Mouse (Mus musculus): ENCODE measurements around the gene Fam163a. TPM values are rescaled to one million over a fixed set of nuclear protein-coding genes. Genes with fewer than 3 reads are reported as not detected.

Gene Fam163a
- polyA plus RNA-seq, 1 experiment from 2014 or later = 0.32 TPM

DNA sequence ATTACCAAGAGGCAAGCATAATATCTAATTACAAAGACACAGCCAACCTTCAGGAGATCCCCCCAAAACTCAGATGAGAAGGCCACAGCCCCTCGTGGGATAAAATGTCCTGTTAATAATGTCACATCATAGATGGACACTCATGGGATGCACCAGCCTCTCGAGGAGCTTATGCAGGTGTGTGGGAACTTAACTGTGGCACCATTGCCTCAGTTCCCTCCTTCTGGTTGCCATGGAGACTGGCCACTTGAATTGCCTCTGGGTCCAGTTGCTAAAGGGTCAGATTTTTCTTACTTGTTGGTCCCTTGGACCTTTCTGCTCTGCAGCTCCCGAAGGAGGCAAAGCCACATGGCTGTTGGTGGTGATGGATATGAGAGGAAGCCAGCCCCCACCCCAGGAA, 127.2 kb downstream of the Fam163a start:
- no peak for ATAC-seq (ENCODE audit: insufficient number of reproducible peaks, low FRiP score, low TSS enrichment, low read depth)
- Histone ChIP-seq H3K4me1 (no peaks in the 10 kb centered on the region), H3K4me2 (replicated peaks) (no peak overlapping the region), H3K27me3 (no peaks in the 10 kb centered on the region), H3K4me3 (replicated peaks) (no peak overlapping the region), H3K9me3 (replicated peaks) (no peaks in the 10 kb centered on the region), H3K27ac (replicated peaks) (no peak overlapping the region), H3K36me3 (no peaks in the 10 kb centered on the region), H3K9ac (no peak overlapping the region)
- 50% methylated on average over 3 of the region's 3 CpGs for WGBS

DNA sequence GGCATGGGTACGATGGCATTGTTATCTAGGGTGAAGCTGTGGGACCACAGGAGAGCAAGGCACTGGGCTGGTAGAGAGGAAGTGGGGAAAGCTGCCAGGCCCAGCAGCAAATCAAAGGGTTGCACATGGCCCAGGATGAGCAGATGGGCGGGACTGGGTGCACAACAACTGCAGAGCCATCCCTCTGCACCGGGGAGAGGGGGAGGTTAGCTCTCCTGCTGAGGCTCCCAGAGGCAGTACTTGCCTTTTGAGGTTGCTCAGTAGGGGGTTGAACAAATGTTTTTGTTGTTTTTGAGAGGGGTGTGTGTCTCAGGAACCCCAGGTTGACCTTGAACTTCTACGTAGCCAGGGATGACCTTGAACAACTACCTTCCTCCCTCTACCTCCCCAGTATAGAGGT, 128.4 kb downstream of the Fam163a start:
- H3K27me3 ChIP-seq = no peaks in the 10 kb centered on the region
- no peaks in the 10 kb centered on the region for H3K9me3 ChIP-seq (replicated peaks)
- no peak overlapping the region for H3K4me3 ChIP-seq (replicated peaks)
- no peak for ATAC-seq (ENCODE audit: insufficient number of reproducible peaks, low FRiP score, low TSS enrichment, low read depth)
- H3K36me3 ChIP-seq = no peaks in the 10 kb centered on the region
- H3K27ac ChIP-seq (replicated peaks) = no peak overlapping the region
- no peak overlapping the region for H3K4me2 ChIP-seq (replicated peaks)
- 54% methylated on average over 4 of the region's 4 CpGs for WGBS
- no peak overlapping the region for H3K9ac ChIP-seq
- H3K4me1 ChIP-seq = no peaks in the 10 kb centered on the region

DNA sequence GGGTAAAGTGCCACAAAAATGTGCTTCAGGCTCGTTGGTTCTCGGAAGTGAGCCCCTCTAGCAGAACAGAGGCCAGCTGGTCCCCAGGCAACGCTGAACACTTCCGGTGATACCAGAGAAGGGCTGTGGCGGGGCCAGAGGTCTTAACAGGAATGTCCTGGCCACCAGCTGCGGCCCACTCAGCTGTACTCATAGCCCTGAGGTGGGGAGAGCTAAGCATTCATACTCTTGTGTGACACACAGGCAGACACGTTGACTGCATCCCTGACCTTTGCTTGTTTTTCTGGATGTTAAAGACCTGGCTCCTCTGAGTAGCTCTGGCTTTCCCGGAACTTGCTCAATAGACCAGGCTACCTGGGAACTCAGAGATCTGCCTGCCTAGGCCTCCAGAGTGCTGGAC, 130.3 kb downstream of the Fam163a start:
- Histone ChIP-seq H3K36me3 (no peaks in the 10 kb centered on the region), H3K4me2 (replicated peaks) (no peak overlapping the region), H3K9ac (no peak overlapping the region), H3K4me1 (no peaks in the 10 kb centered on the region), H3K27me3 (no peaks in the 10 kb centered on the region), H3K4me3 (replicated peaks) (no peak overlapping the region), H3K9me3 (replicated peaks) (no peaks in the 10 kb centered on the region), H3K27ac (replicated peaks) (no peak overlapping the region)
- WGBS = 20% methylated on average over 8 of the region's 8 CpGs
- no peak for ATAC-seq (ENCODE audit: insufficient number of reproducible peaks, low FRiP score, low TSS enrichment, low read depth)

DNA sequence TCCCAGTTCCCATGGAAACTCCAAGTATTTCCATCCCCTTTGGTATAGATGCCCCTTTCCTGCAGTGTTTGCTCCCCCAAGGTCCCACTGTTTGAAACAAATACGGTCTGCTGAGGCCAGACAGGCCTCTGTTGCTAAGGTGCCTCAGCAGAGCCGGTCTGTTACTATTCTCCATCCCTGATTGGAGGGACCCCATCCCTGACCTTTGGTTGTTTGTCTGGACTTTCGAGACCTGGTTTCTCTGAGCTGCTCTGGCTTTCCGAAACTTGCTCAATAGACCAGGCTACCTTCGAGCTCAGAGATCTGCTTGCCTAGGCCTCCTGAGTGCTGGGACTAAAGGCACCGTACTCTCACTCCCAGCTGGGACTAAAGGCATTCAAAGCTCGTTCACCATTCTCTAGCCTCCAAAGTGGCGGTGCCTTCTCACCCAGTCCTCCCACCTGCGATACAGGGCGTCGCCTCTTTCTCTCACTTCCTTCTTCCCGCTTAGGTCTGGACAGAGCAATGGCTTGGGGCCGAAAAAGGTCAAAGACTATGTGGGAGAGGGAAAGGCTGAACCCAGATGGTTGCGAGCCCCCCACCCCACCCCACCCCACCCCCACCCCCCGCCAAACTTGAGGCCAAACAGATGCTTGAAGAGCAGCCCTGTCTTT, 131.5 kb downstream of the Fam163a start:
- no peak overlapping the region for H3K4me3 ChIP-seq (replicated peaks)
- no peak for ATAC-seq (ENCODE audit: insufficient number of reproducible peaks, low FRiP score, low TSS enrichment, low read depth)
- no peaks in the 10 kb centered on the region for H3K9me3 ChIP-seq (replicated peaks)
- no peaks in the 10 kb centered on the region for H3K27me3 ChIP-seq
- no peak overlapping the region for H3K27ac ChIP-seq (replicated peaks)
- WGBS = 61% methylated on average over 15 of the region's 15 CpGs
- H3K4me1 ChIP-seq = no peaks in the 10 kb centered on the region
- H3K4me2 ChIP-seq (replicated peaks) = no peak overlapping the region
- no peak overlapping the region for H3K9ac ChIP-seq
- H3K36me3 ChIP-seq = no peaks in the 10 kb centered on the region

DNA sequence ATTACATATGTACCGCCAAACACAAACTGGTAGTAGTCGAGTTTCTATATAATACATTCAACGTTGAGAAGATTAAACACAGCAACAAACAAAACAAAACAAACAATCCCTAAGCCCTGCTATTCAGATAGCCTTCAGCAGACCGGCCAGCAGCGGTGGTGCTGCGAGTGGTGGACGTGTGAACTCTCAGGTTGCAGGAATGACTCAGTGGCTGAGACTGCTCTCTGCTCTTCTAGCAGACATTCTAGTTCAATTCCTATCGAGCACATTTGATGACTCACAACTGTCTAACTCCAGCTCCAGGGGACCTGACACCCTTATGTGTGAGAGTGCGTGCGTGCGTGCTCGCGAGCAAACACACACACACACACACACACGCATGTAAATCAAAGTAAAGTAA, 134.7 kb downstream of the Fam163a start:
- Histone ChIP-seq H3K4me1 (no peaks in the 10 kb centered on the region), H3K36me3 (peaks cover 16% of the 10 kb centered on the region), H3K4me3 (replicated peaks) (no peak overlapping the region), H3K9ac (no peak overlapping the region), H3K27me3 (no peaks in the 10 kb centered on the region), H3K9me3 (replicated peaks) (no peaks in the 10 kb centered on the region), H3K4me2 (replicated peaks) (no peak overlapping the region), H3K27ac (replicated peaks) (no peak overlapping the region)
- WGBS = 78% methylated on average over 14 of the region's 14 CpGs
- ATAC-seq (ENCODE audit: insufficient number of reproducible peaks, low FRiP score, low TSS enrichment, low read depth) = no peak

DNA sequence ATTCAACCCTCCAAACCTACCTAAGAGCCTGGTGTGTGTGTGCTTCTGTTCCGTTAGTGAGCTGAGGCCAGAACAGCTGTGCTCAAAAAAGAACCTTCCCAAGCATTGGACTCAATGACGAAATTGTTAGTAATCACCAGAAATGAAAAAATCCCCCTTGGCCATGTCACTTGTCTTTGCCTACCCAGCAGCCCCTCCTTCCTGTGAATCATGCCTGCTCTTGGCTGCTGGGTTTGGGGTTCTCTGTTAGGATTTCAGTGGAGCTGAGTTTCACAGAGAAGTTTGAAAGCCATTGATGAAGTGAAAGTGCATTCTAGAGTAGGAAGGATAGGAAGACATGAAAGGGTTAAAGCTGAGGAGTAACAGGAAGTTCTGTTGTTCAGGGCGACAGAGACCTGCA, 138.7 kb downstream of the Fam163a start:
- H3K4me2 ChIP-seq (replicated peaks) = no peak overlapping the region
- ATAC-seq (ENCODE audit: insufficient number of reproducible peaks, low FRiP score, low TSS enrichment, low read depth) = no peak
- peaks cover 46% of the 10 kb centered on the region for H3K36me3 ChIP-seq

DNA sequence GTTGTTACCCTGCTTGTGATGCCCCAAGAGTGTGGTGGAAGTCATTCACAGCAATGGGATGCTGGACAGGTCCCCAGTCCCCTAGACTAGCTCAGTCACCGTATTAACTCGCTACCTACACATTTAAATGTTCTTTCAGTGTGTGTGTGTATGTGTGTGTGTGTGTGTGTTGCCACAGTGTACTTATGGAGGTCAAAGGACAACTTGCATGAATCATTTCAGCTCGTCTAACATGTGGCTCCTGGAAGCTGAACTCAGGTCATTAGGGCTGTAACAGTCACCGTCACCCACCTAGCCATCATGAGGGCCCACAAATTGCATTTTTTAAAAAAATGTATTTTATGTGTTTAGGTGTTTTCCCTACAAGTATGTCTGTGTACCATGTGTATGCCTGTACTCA, 142.6 kb downstream of the Fam163a start:
- Histone ChIP-seq H3K4me1 (no peaks in the 10 kb centered on the region), H3K36me3 (peaks cover 54% of the 10 kb centered on the region), H3K27me3 (no peaks in the 10 kb centered on the region), H3K9ac (no peak overlapping the region), H3K4me2 (replicated peaks) (no peak overlapping the region), H3K9me3 (replicated peaks) (no peaks in the 10 kb centered on the region), H3K27ac (replicated peaks) (no peak overlapping the region), H3K4me3 (replicated peaks) (no peak overlapping the region)
- 92% methylated on average over 4 of the region's 4 CpGs for WGBS
- no peak for ATAC-seq (ENCODE audit: insufficient number of reproducible peaks, low FRiP score, low TSS enrichment, low read depth)

More for the DNA sequence above, 138.7 kb downstream of the Fam163a start:
- H3K27me3 ChIP-seq = no peaks in the 10 kb centered on the region
- H3K9me3 ChIP-seq (replicated peaks) = no peaks in the 10 kb centered on the region
- no peak overlapping the region for H3K9ac ChIP-seq
- H3K27ac ChIP-seq (replicated peaks) = no peak overlapping the region
- H3K4me3 ChIP-seq (replicated peaks) = no peak overlapping the region
- H3K4me1 ChIP-seq = no peaks in the 10 kb centered on the region
- 52% methylated on average over 3 of the region's 3 CpGs for WGBS

DNA sequence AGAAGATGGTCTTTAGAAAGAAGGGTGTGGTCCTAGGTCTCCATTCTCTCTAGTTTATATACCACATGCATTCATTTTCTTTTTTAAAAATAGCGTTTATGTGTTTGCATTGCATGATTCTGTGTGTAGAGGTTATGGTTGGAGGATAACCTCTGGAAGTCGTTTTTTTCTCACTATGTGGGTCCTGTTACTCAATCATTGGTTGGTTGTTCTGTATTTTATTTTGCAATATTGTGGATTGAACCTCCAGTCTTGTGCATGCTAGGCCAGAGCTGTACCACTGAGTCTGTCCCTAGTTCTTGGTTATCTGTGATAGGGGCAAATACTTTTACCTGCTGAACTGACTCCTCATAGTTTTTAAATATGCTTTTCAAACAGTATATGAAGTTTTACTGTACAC, 146.6 kb downstream of the Fam163a start:
- Histone ChIP-seq H3K9me3 (replicated peaks) (no peaks in the 10 kb centered on the region), H3K4me3 (replicated peaks) (no peak overlapping the region), H3K9ac (no peak overlapping the region), H3K36me3 (peaks cover 32% of the 10 kb centered on the region), H3K27ac (replicated peaks) (no peak overlapping the region), H3K4me2 (replicated peaks) (no peak overlapping the region), H3K4me1 (no peaks in the 10 kb centered on the region), H3K27me3 (no peaks in the 10 kb centered on the region)
- no peak for ATAC-seq (ENCODE audit: insufficient number of reproducible peaks, low FRiP score, low TSS enrichment, low read depth)
- WGBS = 78% methylated on average over 2 of the region's 2 CpGs

DNA sequence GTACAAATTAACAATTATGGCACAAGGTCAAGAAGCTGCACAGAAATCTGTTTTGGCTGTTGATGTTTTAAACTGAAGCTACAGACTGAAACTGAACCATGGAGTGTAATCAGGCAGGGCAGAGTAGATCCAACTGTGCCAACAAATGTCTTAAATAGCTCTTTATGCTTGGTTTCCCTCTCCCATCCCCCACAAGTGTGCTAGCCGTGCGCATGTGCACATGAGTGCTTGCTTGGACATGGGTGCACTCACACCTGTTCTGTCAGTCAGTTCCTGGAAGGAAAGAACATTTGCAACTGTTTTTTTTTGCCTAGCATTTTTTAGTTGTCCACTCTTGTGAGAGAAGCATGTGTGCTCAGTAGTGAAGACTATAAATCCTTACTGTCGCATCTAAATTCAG, 158.1 kb downstream of the Fam163a start:
- ATAC-seq (ENCODE audit: insufficient number of reproducible peaks, low FRiP score, low TSS enrichment, low read depth) = no peak
- H3K27me3 ChIP-seq = no peaks in the 10 kb centered on the region
- no peak overlapping the region for H3K4me3 ChIP-seq (replicated peaks)
- H3K9ac ChIP-seq = no peak overlapping the region
- peaks cover 59% of the 10 kb centered on the region for H3K36me3 ChIP-seq
- peaks cover 20% of the 10 kb centered on the region for H3K4me1 ChIP-seq
- 74% methylated on average over 3 of the region's 3 CpGs for WGBS
- H3K27ac ChIP-seq (replicated peaks) = 0 out of 2 replicates have a peak overlapping the region, but pooled peaks have one; percentile 44
- no peaks in the 10 kb centered on the region for H3K9me3 ChIP-seq (replicated peaks)
- no peak overlapping the region for H3K4me2 ChIP-seq (replicated peaks)

DNA sequence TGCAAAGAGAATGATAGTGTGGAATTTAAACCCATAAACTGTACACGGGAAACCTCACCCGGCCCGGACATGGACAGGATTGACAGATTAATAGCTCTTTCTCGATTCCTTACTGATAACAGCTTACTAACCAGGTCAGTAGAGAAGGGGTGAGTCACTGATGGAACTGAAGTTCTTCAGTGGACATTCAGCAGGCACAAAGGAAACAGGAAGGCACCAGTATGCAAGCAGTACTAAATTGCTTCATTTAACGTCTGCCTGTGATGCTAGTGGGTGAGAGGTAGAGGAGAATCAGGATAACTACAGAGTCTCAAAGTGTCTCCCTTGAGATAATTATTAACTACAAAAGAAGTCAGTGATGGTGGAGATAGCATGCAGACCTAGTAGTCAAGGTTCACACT, 160.6 kb downstream of the Fam163a start:
- Histone ChIP-seq H3K4me3 (replicated peaks) (no peak overlapping the region), H3K4me1 (peaks cover 23% of the 10 kb centered on the region), H3K4me2 (replicated peaks) (no peak overlapping the region), H3K9me3 (replicated peaks) (no peaks in the 10 kb centered on the region), H3K27me3 (no peaks in the 10 kb centered on the region), H3K9ac (no peak overlapping the region), H3K36me3 (peaks cover 37% of the 10 kb centered on the region; the same call in 1 of the 2 replicates), H3K27ac (replicated peaks) (no peak overlapping the region)
- WGBS = 82% methylated on average over 5 of the region's 5 CpGs
- ATAC-seq (ENCODE audit: insufficient number of reproducible peaks, low FRiP score, low TSS enrichment, low read depth) = no peak

DNA sequence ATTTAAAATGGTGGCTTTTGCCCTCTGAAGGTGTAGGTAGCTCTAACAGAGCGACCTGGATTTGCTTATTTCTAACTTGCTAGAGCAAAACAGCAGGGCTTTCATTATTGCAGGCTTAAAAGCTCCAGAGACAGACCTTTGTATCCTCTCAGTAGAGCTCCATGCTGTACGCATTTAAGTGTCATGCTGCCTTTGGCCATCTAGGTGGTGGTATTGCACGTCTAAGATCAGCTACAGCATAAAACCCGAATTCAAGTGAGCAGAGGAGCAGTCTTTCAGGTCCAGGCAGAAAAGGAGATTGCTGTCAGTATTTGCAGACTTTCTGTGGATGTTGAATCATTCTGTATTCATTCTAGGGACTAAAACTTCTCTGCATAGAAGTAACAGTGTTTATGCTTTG, 161.8 kb downstream of the Fam163a start:
- H3K4me1 ChIP-seq = peaks cover 23% of the 10 kb centered on the region
- no peak overlapping the region for H3K27ac ChIP-seq (replicated peaks)
- no peaks in the 10 kb centered on the region for H3K27me3 ChIP-seq
- peaks cover 27% of the 10 kb centered on the region; the same call in 1 of the 2 replicates for H3K36me3 ChIP-seq
- no peak overlapping the region for H3K4me2 ChIP-seq (replicated peaks)
- H3K9me3 ChIP-seq (replicated peaks) = no peaks in the 10 kb centered on the region
- H3K9ac ChIP-seq = no peak overlapping the region
- WGBS = 11% methylated on average over 4 of the region's 4 CpGs
- no peak overlapping the region for H3K4me3 ChIP-seq (replicated peaks)
- peak; percentile 64; the same call in 1 of the 2 replicates for ATAC-seq (ENCODE audit: insufficient number of reproducible peaks, low FRiP score, low TSS enrichment, low read depth)

DNA sequence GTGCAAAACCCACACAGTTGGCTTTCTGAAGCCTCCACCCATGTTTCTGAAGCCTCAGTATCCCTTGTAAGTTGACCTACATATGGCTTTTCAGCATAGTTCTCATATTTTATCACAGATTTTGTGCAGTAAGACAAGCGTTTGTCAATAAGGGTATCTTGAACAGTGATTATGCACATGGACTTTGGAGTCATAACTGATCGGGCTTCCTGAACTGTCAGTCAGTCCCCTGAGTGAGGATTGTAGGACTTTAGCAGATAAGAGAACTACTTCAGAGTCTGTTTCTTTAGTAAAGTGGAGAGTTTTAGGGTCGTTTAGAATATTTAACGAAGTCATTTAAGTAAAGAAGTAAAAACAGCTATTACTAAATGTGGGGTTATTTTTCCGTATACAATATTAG, 162.3 kb downstream of the Fam163a start:
- Histone ChIP-seq H3K27me3 (no peaks in the 10 kb centered on the region), H3K9me3 (replicated peaks) (no peaks in the 10 kb centered on the region), H3K9ac (no peak overlapping the region), H3K36me3 (0 out of 2 replicates have a peak, but pooled peaks cover 24% of the 10 kb centered on the region), H3K4me3 (replicated peaks) (peak overlapping the region; percentile 61), H3K27ac (replicated peaks) (no peak overlapping the region), H3K4me2 (replicated peaks) (peak overlapping the region; percentile 63), H3K4me1 (peaks cover 23% of the 10 kb centered on the region)
- ATAC-seq (ENCODE audit: insufficient number of reproducible peaks, low FRiP score, low TSS enrichment, low read depth) = no peak
- WGBS = 77% methylated on average over 5 of the region's 5 CpGs
